Mouse (Mus musculus) E14TG2a.4 (cell line): ENCODE results near the gene Col4a3bp.

Experiments used
- CTCF ChIP-seq: conservative IDR thresholded peaks from 2 replicates; pipeline ENCODE4 v1.5.1; 2014; ENCODE audit warnings: low read length
- NANOG ChIP-seq: IDR thresholded peaks from 2 replicates; pipeline ENCODE4 v1.6.1; 2014; ENCODE audit warnings: borderline replicate concordance, low read length, mixed read lengths
- POU5F1 ChIP-seq: IDR thresholded peaks from 2 replicates; pipeline ENCODE4 v1.6.1; 2014; ENCODE audit warnings: low read length, borderline replicate concordance

DNA sequence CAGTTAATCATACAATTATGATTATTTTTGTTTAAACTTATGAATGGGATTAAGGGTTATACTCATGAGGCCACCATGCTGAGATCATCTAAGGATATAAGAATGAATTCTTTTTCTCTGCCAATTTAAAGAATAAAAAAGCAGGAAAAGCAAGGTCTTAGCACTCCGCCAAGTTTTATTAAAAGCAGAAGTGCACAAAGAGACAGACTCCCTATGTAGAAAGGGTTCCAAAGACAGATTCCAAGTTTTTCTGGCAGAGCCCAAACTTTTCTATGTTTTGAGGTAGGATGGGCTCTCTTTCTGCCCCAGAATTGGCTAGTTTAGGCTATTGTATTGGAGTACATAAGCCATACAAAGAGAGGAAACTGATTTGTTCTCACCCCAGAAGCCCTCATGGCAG lies 37.6 kb downstream of the Col4a3bp start:
- TF ChIP-seq CTCF (no peak), POU5F1 (no peak), NANOG (no peak)
